Mouse (Mus musculus): ENCODE results near the gene Sec23b.

Gene Sec23b

GRCm38 (mm10) chr2:144599831-144600687 lies 44.0 kb downstream of the Sec23b start, which contains the start of gene Dtd1:
TSS of gene Dtd1 (plus strand) at chr2:144599897.
- DNase-seq (ENCODE audit: inconsistent age in 2 of 2, low spot score in 1 of 2), result peak; percentile 92 to 96

- no peak for DNase-seq (ENCODE audit: inconsistent age in 2 of 2, low spot score in 1 of 2)
Observed at GRCm38 (mm10) chr2:144601576-144601975, 45.5 kb downstream of the Sec23b start.

- DNase-seq (ENCODE audit: inconsistent age in 2 of 2, low spot score in 1 of 2), result no peak
Observed at GRCm38 (mm10) chr2:144613956-144614355, 57.9 kb downstream of the Sec23b start.

- no peak for DNase-seq (ENCODE audit: inconsistent age in 2 of 2, low spot score in 1 of 2)
Observed at GRCm38 (mm10) chr2:144617074-144617874, 61.2 kb downstream of the Sec23b start.

- no peak for DNase-seq (ENCODE audit: inconsistent age in 2 of 2, low spot score in 1 of 2)
Observed at GRCm38 (mm10) chr2:144621491-144621890, 65.5 kb downstream of the Sec23b start.

- DNase-seq (ENCODE audit: inconsistent age in 2 of 2, low spot score in 1 of 2), result no peak
Observed at GRCm38 (mm10) chr2:144633551-144633950, 77.5 kb downstream of the Sec23b start.

- DNase-seq (ENCODE audit: inconsistent age in 2 of 2, low spot score in 1 of 2), result no peak
Observed at GRCm38 (mm10) chr2:144634231-144634630, 78.2 kb downstream of the Sec23b start.

- no peak for DNase-seq (ENCODE audit: inconsistent age in 2 of 2, low spot score in 1 of 2)
Observed at GRCm38 (mm10) chr2:144634729-144635128, 78.7 kb downstream of the Sec23b start.

- peak; percentile 50 to 84 for DNase-seq (ENCODE audit: inconsistent age in 2 of 2, low spot score in 1 of 2)
Observed at GRCm38 (mm10) chr2:144635644-144636320, 79.8 kb downstream of the Sec23b start.

GRCm38 (mm10) chr2:144637204-144637603 lies 81.2 kb downstream of the Sec23b start:
- no peak for DNase-seq (ENCODE audit: inconsistent age in 2 of 2, low spot score in 1 of 2)

GRCm38 (mm10) chr2:144637671-144638395 lies 81.8 kb downstream of the Sec23b start:
- no peak for DNase-seq (ENCODE audit: inconsistent age in 2 of 2, low spot score in 1 of 2)

- DNase-seq (ENCODE audit: inconsistent age in 2 of 2, low spot score in 1 of 2), result peak; percentile 61 to 87
Observed at GRCm38 (mm10) chr2:144638719-144639118, 82.7 kb downstream of the Sec23b start.

- DNase-seq (ENCODE audit: inconsistent age in 2 of 2, low spot score in 1 of 2), result no peak
Observed at GRCm38 (mm10) chr2:144640101-144640500, 84.1 kb downstream of the Sec23b start.
